Mouse (Mus musculus) stomach, postnatal 0 days (tissue): ENCODE results near the gene Rassf6. TPM values are rescaled to one million over a fixed set of nuclear protein-coding genes. Genes with fewer than 3 reads are reported as not detected.
"Not testable (repeated sequence)": the region's sequence is repeated elsewhere in the genome, so short reads cannot be mapped to it uniquely, and the experiment has no call there.

Experiments used
- ATAC-seq: fragments of 200-750 bp; cut with Nextera tagmentation; 2 replicates; pipeline ENCODE4 v1.8.0; 2017; ENCODE audit not compliant: low FRiP score, low TSS enrichment
- DNase-seq: peaks from one replicate; pipeline ENCODE4 v3.0.0-alpha.2; 2016; ENCODE audit warnings: low spot score
- H3K27ac ChIP-seq: fragments of 300-500 bp; sonication (generic); replicated peaks from 2 replicates; pipeline ENCODE4 v1.5.1; 2014; ENCODE audit warnings: mild to moderate bottlenecking, control low read depth
- H3K27me3 ChIP-seq: fragments of 300-500 bp; sonication (generic); 2 replicates; pipeline ENCODE4 v1.6.1; 2014; ENCODE audit warnings: low read length; ENCODE audit not compliant: control insufficient read depth, insufficient read depth
- H3K36me3 ChIP-seq: fragments of 300-500 bp; sonication (generic); 2 replicates; pipeline ENCODE4 v1.6.1; 2014; ENCODE audit warnings: low read length, mixed read lengths; ENCODE audit not compliant: control insufficient read depth, insufficient read depth
- H3K4me1 ChIP-seq: fragments of 300-500 bp; sonication (generic); replicated peaks from 2 replicates; pipeline ENCODE4 v1.6.1; 2014; ENCODE audit warnings: antibody characterized with exemption; ENCODE audit not compliant: control insufficient read depth, insufficient read depth
- H3K4me2 ChIP-seq: fragments of 300-500 bp; sonication (generic); replicated peaks from 2 replicates; pipeline ENCODE4 v1.6.1; 2014; ENCODE audit warnings: low read depth, mild to moderate bottlenecking, control low read depth, moderate library complexity
- H3K4me3 ChIP-seq: fragments of 300-500 bp; sonication (generic); 2 replicates; pipeline ENCODE4 v1.5.1; 2014; ENCODE audit warnings: low read depth, low read length, control low read depth
- H3K9ac ChIP-seq: fragments of 300-500 bp; sonication (generic); 2 replicates; pipeline ENCODE4 v1.6.1; 2014; ENCODE audit warnings: mild to moderate bottlenecking, low read length, control low read depth, mixed read lengths
- H3K9me3 ChIP-seq: fragments of 300-500 bp; sonication (generic); 2 replicates; pipeline ENCODE4 v1.6.1; 2016; ENCODE audit warnings: low read length; ENCODE audit not compliant: control insufficient read depth
- CTCF ChIP-seq: IDR thresholded peaks from 2 replicates; pipeline ENCODE4 v1.5.1; 2016; ENCODE audit warnings: antibody characterized with exemption, low read depth, mild to moderate bottlenecking, moderate library complexity
- EP300 ChIP-seq: optimal IDR thresholded peaks from 2 replicates; pipeline ENCODE3; 2016; ENCODE audit warnings: antibody characterized with exemption
- WGBS: fragments of 180-500 bp; shearing (Covaris S2); extraction: QIAGEN DNeasy Blood & Tissue Kit; methylation state at CpG from one replicate; pipeline ENCODE4 v1.1.7; 2014; 5-methylcytosine and 5-hydroxymethylcytosine counted together
- polyA plus RNA-seq: library from polyadenylated mRNA; unstranded; fragments of >200 nt; fragmentation: Nextera tagmentation; extraction: Ambion mirVana; gene quantifications from 2 replicates; pipeline ENCODE4 v1.2.1, GENCODE M21; 2015

Rassf6 gene
- polyA plus RNA-seq, 1 experiment from 2014 or later: 14.5 TPM

DNA sequence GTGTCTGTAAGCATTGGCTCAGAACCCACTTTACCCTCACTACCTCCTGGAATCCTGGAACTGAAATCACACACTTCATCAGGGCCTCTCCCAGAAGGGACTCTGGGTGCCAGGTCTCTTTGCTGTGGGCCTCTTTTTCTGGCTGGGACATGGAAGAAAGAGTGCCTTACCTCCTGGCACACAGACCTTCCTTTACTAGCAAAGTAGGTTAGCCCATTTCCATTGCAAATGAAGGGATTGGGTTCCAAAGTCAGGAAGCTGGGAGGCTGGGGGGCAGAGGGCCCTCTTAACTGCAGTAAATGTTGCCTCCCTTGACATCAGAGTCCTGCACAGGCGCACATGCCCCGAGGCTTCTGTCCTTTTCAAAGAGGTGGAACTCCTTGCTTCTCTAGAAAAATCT lies 17.2 kb downstream of the Rassf6 start:
- no peak for TF ChIP-seq EP300
- no peak for TF ChIP-seq CTCF
- Histone ChIP-seq H3K4me2 (no peak overlapping the region), H3K36me3 (no peaks in the 10 kb centered on the region), H3K4me1 (no peaks in the 10 kb centered on the region), H3K4me3 (no peak overlapping the region), H3K9ac (no peak overlapping the region), H3K27me3 (no peaks in the 10 kb centered on the region), H3K27ac (no peak overlapping the region), H3K9me3 (no peaks in the 10 kb centered on the region)
- ATAC-seq (no peak), DNase-seq (no peak)
- 94% methylated on average over 2 of the region's 2 CpGs for WGBS

DNA sequence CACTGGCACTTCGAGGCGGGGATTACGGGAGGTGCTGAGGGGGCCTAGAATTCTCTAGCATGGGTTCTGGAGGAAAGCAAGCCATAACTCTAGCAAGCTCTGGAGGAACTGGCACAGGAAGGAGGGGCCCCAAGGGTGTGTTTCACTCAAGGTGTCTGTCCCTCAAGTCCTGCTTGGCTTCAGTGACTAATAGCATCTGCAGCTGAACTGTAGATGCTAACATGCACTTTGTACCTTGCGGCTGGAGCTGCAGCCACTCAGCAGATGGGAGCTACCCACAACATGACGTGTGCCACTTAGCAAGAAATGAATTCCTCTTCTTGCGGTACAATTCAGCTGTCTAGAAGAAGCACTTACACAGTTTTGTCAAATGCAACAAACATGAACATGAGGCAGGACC lies 18.7 kb downstream of the Rassf6 start:
- 79% methylated on average over 6 of the region's 6 CpGs for WGBS
- peak; percentile 75 for DNase-seq
- no peak overlapping the region for H3K9ac ChIP-seq
- no peaks in the 10 kb centered on the region for H3K9me3 ChIP-seq
- no peaks in the 10 kb centered on the region for H3K36me3 ChIP-seq
- no peak for TF ChIP-seq EP300
- TF ChIP-seq CTCF: no peak
- no peaks in the 10 kb centered on the region for H3K4me1 ChIP-seq
- H3K4me3 ChIP-seq: no peak overlapping the region
- no peaks in the 10 kb centered on the region for H3K27me3 ChIP-seq
- ATAC-seq: peak; percentile 97
- no peak overlapping the region for H3K27ac ChIP-seq
- no peak overlapping the region for H3K4me2 ChIP-seq

DNA sequence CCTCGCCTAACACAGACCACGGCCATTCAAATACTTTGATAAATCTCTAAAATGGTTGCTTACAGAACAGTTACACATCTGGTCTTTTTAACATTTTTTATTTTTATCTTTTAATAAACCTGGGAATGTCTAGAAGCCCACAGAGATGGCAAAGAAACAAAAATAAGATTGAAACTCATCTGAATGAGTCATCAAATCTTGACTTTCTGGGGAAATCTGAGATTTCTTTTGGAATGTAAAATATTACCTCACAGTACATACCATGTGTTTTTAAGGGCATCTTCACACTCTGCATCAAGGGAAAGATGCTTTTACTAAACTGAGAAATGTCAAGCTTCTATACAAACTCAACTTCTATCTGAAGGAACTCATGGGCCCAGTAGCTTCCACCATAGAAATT lies 19.1 kb downstream of the Rassf6 start:
- Histone ChIP-seq H3K36me3 (no peaks in the 10 kb centered on the region), H3K9me3 (no peaks in the 10 kb centered on the region), H3K9ac (no peak overlapping the region), H3K4me2 (no peak overlapping the region), H3K27ac (no peak overlapping the region), H3K4me1 (no peaks in the 10 kb centered on the region), H3K27me3 (no peaks in the 10 kb centered on the region), H3K4me3 (no peak overlapping the region)
- ATAC-seq (no peak), DNase-seq (no peak)
- 92% methylated on average over 2 of the region's 2 CpGs for WGBS
- TF ChIP-seq CTCF (no peak), EP300 (no peak)

DNA sequence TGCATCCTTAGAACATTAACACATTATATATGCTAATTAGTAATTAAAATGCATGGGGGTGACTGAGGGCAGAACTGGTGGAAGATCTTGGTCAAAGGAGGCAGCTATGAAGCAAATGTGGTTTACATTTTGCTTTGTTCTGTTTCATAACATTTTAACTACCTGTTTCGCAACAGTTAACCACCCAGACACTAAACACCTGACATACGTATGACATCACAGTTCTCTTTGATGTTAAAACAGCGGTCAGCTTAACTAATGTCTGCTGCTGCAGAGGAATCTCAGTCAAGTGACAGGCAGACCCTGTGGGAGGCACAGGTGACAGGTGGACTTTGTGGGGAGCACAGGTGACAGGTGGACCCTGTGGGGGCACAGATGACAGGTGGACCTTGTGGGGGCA lies 22.6 kb downstream of the Rassf6 start:
- Histone ChIP-seq H3K4me3 (no peak overlapping the region), H3K4me1 (no peaks in the 10 kb centered on the region), H3K27me3 (no peaks in the 10 kb centered on the region), H3K4me2 (no peak overlapping the region), H3K9ac (no peak overlapping the region), H3K36me3 (no peaks in the 10 kb centered on the region), H3K27ac (no peak overlapping the region), H3K9me3 (no peaks in the 10 kb centered on the region)
- DNase-seq (no peak), ATAC-seq (no peak)
- TF ChIP-seq CTCF (no peak), EP300 (no peak)
- WGBS: 80% methylated on average over 3 of the region's 3 CpGs

DNA sequence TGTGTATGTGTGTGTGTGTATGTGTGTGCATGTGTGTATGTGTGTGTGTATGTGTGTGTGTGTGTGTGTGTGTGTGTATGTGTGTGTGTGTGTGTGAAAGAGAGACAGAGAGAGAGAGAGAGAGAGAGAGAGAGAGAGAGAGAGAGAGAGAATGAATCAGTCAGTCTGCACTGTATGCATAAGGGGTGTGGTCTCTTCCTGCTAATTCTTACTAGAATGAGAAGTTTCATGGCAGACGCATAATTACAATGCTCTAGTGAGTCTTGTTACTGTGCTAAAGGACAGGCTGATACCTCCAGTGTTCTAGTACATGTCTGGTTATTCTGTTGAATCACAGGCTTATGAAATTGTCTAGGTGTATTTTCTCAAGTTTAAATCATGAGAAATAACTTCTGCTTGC lies 27.7 kb downstream of the Rassf6 start:
- DNase-seq: not testable (repeated sequence)

DNA sequence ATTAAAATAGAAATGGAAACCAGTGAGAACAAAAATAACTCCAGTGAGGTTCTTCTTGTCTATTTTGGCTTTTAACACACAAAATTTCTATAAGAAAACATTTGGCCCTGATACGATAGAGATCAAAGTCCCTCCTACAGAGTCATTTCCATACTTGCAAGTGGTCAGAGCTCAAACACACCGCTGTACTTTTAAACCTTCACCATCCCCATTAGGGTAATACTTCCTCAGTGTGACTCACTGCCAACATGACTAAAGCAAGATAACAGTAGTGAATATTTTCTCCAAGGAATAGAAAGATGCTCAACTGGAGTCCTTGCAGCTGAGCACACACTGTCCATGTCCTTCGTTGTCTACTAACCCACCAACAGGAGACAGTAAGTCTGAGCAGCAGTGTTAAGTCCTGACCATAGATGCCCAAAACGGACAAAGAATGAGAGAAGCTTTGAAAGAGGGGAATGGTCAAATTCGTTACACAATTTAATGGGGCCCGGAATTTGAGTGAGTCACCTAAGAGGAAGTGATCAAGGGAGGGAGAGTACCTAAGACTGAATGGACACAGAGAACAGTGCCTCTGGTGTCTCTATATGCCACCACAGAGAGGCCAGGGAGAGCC lies 28.4 kb downstream of the Rassf6 start:
- Histone ChIP-seq H3K4me3 (no peak overlapping the region), H3K9me3 (no peaks in the 10 kb centered on the region), H3K27me3 (no peaks in the 10 kb centered on the region), H3K4me1 (no peaks in the 10 kb centered on the region), H3K27ac (peak overlapping the region; percentile 78), H3K36me3 (no peaks in the 10 kb centered on the region), H3K9ac (no peak overlapping the region), H3K4me2 (no peak overlapping the region)
- DNase-seq (peak; percentile 31), ATAC-seq (peak; percentile 89)
- WGBS: 55% methylated on average over 6 of the region's 6 CpGs
- TF ChIP-seq EP300: no peak
- TF ChIP-seq CTCF: no peak

More for the DNA sequence above, 27.7 kb downstream of the Rassf6 start:
- H3K9me3 ChIP-seq, H3K36me3 ChIP-seq, H3K27me3 ChIP-seq, H3K4me1 ChIP-seq, H3K4me2 ChIP-seq, H3K4me3 ChIP-seq, H3K9ac ChIP-seq: not testable (repeated sequence)
- ATAC-seq: peak; percentile 84
- H3K27ac ChIP-seq: peak overlapping the region; percentile 78; the same call in 1 of the 2 replicates
- 61% methylated on average over 1 of the region's 1 CpGs for WGBS
